Mouse (Mus musculus): ENCODE results near the gene Gm20388. TPM values are rescaled to one million over a fixed set of nuclear protein-coding genes. Genes with fewer than 3 reads are reported as not detected.

Gene Gm20388
- polyA plus RNA-seq, 2 experiments, result 8.5 TPM; not detected in 1

GRCm38 (mm10) chr8:121577751-121578675, 1667.4 kb downstream of the Gm20388 start:
- H3K4me3 ChIP-seq (ENCODE audit: insufficient read depth in 1 of 2, low read depth in 2 of 2, low read length in 2 of 2), result peak overlapping the region; percentile 70 to 85
- H3K9me3 ChIP-seq (ENCODE audit: control insufficient read depth, low read length), result no peaks in the 10 kb centered on the region
- peaks cover 0 to 13% of the 10 kb centered on the region in 2 experiments for H3K4me1 ChIP-seq (replicated peaks; ENCODE audit: control insufficient read depth in 2 of 2, insufficient read depth in 2 of 2, low read length in 1 of 2)
- peak overlapping the region; percentile 74 for H3K9ac ChIP-seq (replicated peaks)
- no peaks in the 10 kb centered on the region for H3K36me3 ChIP-seq (replicated peaks; ENCODE audit: control insufficient read depth, insufficient read depth, low read depth)
- no peak for TF ChIP-seq EP300 (IDR thresholded peaks at IDR 0.05; ENCODE audit: low read depth)
- no peak for TF ChIP-seq CTCF (IDR thresholded peaks at IDR 0.05; ENCODE audit: low read depth)
- no peaks in the 10 kb centered on the region for H3K27me3 ChIP-seq (ENCODE audit: control insufficient read depth, insufficient read depth, low read length)
- H3K27ac ChIP-seq, result peak overlapping the region; percentile 46
- H3K4me2 ChIP-seq (ENCODE audit: low read depth), result peak overlapping the region; percentile 86
- ATAC-seq (ENCODE audit: insufficient read depth) (peak; percentile 44), DNase-seq (ENCODE audit: low read depth in 3 of 3, low spot score in 3 of 3) (no peak)
- 3% methylated on average over 44 of the region's 44 CpGs for WGBS (ENCODE audit: insufficient replicate concordance)

- Histone ChIP-seq H3K4me2 (ENCODE audit: low read depth) (peak within 1 kb of the TSS; percentile 86), H3K9me3 (ENCODE audit: control insufficient read depth, low read length) (no peaks in the 10 kb centered on the region), H3K4me1 (replicated peaks; ENCODE audit: control insufficient read depth in 2 of 2, insufficient read depth in 2 of 2, low read length in 1 of 2) (peaks cover 0 to 10% of the 10 kb centered on the region in 2 experiments), H3K9ac (replicated peaks) (peak within 1 kb of the TSS; percentile 74), H3K36me3 (replicated peaks; ENCODE audit: control insufficient read depth, insufficient read depth, low read depth) (no peaks in the 10 kb centered on the region), H3K27me3 (ENCODE audit: control insufficient read depth, insufficient read depth, low read length) (no peaks in the 10 kb centered on the region), H3K4me3 (ENCODE audit: insufficient read depth in 1 of 2, low read depth in 2 of 2, low read length in 2 of 2) (peak within 1 kb of the TSS; percentile 70 to 85), H3K27ac (peak within 1 kb of the TSS; percentile 46)
- 2% methylated on average over 60 of the region's 63 CpGs for WGBS (ENCODE audit: insufficient replicate concordance)
- peak; percentile 87 for ATAC-seq (ENCODE audit: insufficient read depth)
- no peak for TF ChIP-seq EP300 (IDR thresholded peaks at IDR 0.05; ENCODE audit: low read depth)
- no peak for TF ChIP-seq CTCF (IDR thresholded peaks at IDR 0.05; ENCODE audit: low read depth)
- DNase-seq (ENCODE audit: low read depth in 3 of 3, low spot score in 3 of 3), result peak; percentile 83 to 92 (median 83)
Measured at GRCm38 (mm10) chr8:121578676-121579451, 1668.2 kb downstream of the Gm20388 start, which contains the start of gene Fbxo31. Gene Fbxo31 (minus strand): TSS chr8:121578806.

- no peak overlapping the region for H3K4me3 ChIP-seq (ENCODE audit: insufficient read depth in 1 of 2, low read depth in 2 of 2, low read length in 2 of 2)
- no peaks in the 10 kb centered on the region for H3K9me3 ChIP-seq (ENCODE audit: control insufficient read depth, low read length)
- TF ChIP-seq CTCF (IDR thresholded peaks at IDR 0.05; ENCODE audit: low read depth) (no peak), EP300 (IDR thresholded peaks at IDR 0.05; ENCODE audit: low read depth) (no peak)
- H3K27me3 ChIP-seq (ENCODE audit: control insufficient read depth, insufficient read depth, low read length), result no peaks in the 10 kb centered on the region
- 44% methylated on average over 9 of the region's 9 CpGs for WGBS (ENCODE audit: insufficient replicate concordance)
- DNase-seq (ENCODE audit: low read depth in 3 of 3, low spot score in 3 of 3), result no peak
- no peak overlapping the region for H3K27ac ChIP-seq
- peaks cover 4 to 14% of the 10 kb centered on the region in 2 experiments for H3K4me1 ChIP-seq (replicated peaks; ENCODE audit: control insufficient read depth in 2 of 2, insufficient read depth in 2 of 2, low read length in 1 of 2)
- H3K9ac ChIP-seq (replicated peaks), result no peak overlapping the region
- H3K4me2 ChIP-seq (ENCODE audit: low read depth), result no peak overlapping the region
- ATAC-seq (ENCODE audit: insufficient read depth), result no peak
- H3K36me3 ChIP-seq (replicated peaks; ENCODE audit: control insufficient read depth, insufficient read depth, low read depth), result no peaks in the 10 kb centered on the region
Measured at GRCm38 (mm10) chr8:121580465-121580864, 1669.8 kb downstream of the Gm20388 start.

GRCm38 (mm10) chr8:121583653-121584052, 1673.0 kb downstream of the Gm20388 start:
- Histone ChIP-seq H3K36me3 (replicated peaks; ENCODE audit: control insufficient read depth, insufficient read depth, low read depth) (no peaks in the 10 kb centered on the region), H3K4me3 (ENCODE audit: insufficient read depth in 1 of 2, low read depth in 2 of 2, low read length in 2 of 2) (no peak overlapping the region), H3K4me1 (replicated peaks; ENCODE audit: control insufficient read depth in 2 of 2, insufficient read depth in 2 of 2, low read length in 1 of 2) (peaks cover 31% of the 10 kb centered on the region in 2 experiments), H3K4me2 (ENCODE audit: low read depth) (no peak overlapping the region), H3K9ac (replicated peaks) (no peak overlapping the region), H3K9me3 (ENCODE audit: control insufficient read depth, low read length) (no peaks in the 10 kb centered on the region), H3K27me3 (ENCODE audit: control insufficient read depth, insufficient read depth, low read length) (no peaks in the 10 kb centered on the region), H3K27ac (no peak overlapping the region)
- ATAC-seq (ENCODE audit: insufficient read depth), result no peak
- TF ChIP-seq CTCF (IDR thresholded peaks at IDR 0.05; ENCODE audit: low read depth) (no peak), EP300 (IDR thresholded peaks at IDR 0.05; ENCODE audit: low read depth) (no peak)
- DNase-seq (ENCODE audit: low read depth in 3 of 3, low spot score in 3 of 3), result no peak
- WGBS (ENCODE audit: insufficient replicate concordance), result 47% methylated on average over 8 of the region's 8 CpGs

Measured in liver, embryonic 14.5 days (tissue).